Mouse (Mus musculus) brain, embryonic 14.5 days (tissue): ENCODE measurements around the gene Csmd2.

Experiments
- CTCF ChIP-seq: fragments of 200-500 bp; IDR thresholded peaks from 2 replicates; pipeline ENCODE4 v1.5.1; 2012; ENCODE audit warnings: inconsistent platforms, mild to moderate bottlenecking, moderate library complexity, borderline replicate concordance; ENCODE audit not compliant: insufficient read depth, insufficient read length; ENCODE audit errors: extremely low read depth
- POLR2A ChIP-seq: fragments of 200-500 bp; IDR thresholded peaks from 2 replicates; pipeline ENCODE4 v1.6.1; 2012; ENCODE audit warnings: mild to moderate bottlenecking, inconsistent platforms, borderline replicate concordance; ENCODE audit not compliant: poor library complexity, insufficient read depth, insufficient read length, severe bottlenecking; ENCODE audit errors: extremely low read depth

- no peak for TF ChIP-seq CTCF
- no peak for TF ChIP-seq POLR2A
Measured at GRCm38 (mm10) chr4:128428303-128429107, 440.8 kb downstream of the Csmd2 start.
